Mouse (Mus musculus): ENCODE data around the gene 4430402I18Rik. TPM values are rescaled to one million over a fixed set of nuclear protein-coding genes. Genes with fewer than 3 reads are reported as not detected.

Gene 4430402I18Rik
- polyA plus RNA-seq, 1 experiment from 2014 or later, result 1.4 TPM

DNA sequence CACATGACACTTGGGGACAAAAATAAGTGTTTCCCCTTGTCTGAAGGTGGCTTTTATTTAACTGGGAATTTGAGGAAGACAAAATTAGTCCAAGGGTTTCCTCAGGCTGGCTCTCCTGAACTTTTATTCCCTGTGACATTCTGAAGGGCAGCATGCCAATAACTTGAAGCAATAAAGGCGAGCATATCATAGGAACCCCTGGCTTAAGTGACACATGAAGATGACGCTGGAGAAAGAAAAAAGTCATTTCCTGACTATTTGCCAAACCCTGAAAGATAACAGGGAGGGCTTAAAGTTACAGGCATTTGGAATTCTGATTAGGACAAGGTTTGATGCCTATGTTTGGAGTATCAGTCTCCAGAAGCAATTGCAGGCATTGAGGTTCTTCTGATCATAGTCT lies 20.3 kb downstream of the 4430402I18Rik start:
- no peak for ATAC-seq
- 79% methylated on average over 2 of the region's 2 CpGs for WGBS

DNA sequence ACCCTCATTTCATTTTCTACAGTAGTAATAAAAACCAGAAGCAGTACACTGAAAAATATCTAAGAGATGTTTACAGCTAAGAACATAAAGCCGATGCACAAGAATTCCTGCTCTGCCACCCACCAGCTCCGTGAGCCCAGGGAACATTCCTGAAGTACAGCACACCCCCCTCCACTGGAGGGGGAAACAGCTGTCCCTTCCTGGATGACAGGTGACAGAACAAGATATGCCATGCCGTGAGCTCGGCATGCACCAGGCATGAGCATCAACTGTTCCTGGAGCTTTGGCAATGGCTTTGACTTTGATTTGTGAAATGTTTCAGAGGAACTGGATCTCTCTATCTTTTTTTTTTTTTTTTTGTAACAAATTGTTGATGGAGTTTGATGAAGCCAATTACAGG lies 20.8 kb downstream of the 4430402I18Rik start:
- no peak for ATAC-seq
- Histone ChIP-seq H3K27me3 (ENCODE audit: control insufficient read depth, insufficient read depth, low read depth, low read length) (no peaks in the 10 kb centered on the region), H3K27ac (ENCODE audit: low read length) (no peak overlapping the region), H3K9ac (ENCODE audit: low read depth, low read length) (no peak overlapping the region), H3K9me3 (replicated peaks; ENCODE audit: control insufficient read depth, low read length, poor library complexity, severe bottlenecking) (no peaks in the 10 kb centered on the region), H3K4me2 (ENCODE audit: low read length) (no peak overlapping the region), H3K36me3 (ENCODE audit: control insufficient read depth, insufficient read depth, low read length) (no peaks in the 10 kb centered on the region), H3K4me3 (ENCODE audit: low read depth, low read length) (no peak overlapping the region), H3K4me1 (ENCODE audit: control insufficient read depth, insufficient read depth, low read length) (no peaks in the 10 kb centered on the region)
- 54% methylated on average over 4 of the region's 4 CpGs for WGBS

More for the DNA sequence above, 20.3 kb downstream of the 4430402I18Rik start:
- H3K9ac ChIP-seq (ENCODE audit: low read depth, low read length), result no peak overlapping the region
- no peaks in the 10 kb centered on the region for H3K36me3 ChIP-seq (ENCODE audit: control insufficient read depth, insufficient read depth, low read length)
- H3K4me1 ChIP-seq (ENCODE audit: control insufficient read depth, insufficient read depth, low read length), result no peaks in the 10 kb centered on the region
- H3K4me3 ChIP-seq (ENCODE audit: low read depth, low read length), result no peak overlapping the region
- no peaks in the 10 kb centered on the region for H3K27me3 ChIP-seq (ENCODE audit: control insufficient read depth, insufficient read depth, low read depth, low read length)
- H3K9me3 ChIP-seq (replicated peaks; ENCODE audit: control insufficient read depth, low read length, poor library complexity, severe bottlenecking), result no peaks in the 10 kb centered on the region
- no peak overlapping the region for H3K4me2 ChIP-seq (ENCODE audit: low read length)
- no peak overlapping the region for H3K27ac ChIP-seq (ENCODE audit: low read length)

DNA sequence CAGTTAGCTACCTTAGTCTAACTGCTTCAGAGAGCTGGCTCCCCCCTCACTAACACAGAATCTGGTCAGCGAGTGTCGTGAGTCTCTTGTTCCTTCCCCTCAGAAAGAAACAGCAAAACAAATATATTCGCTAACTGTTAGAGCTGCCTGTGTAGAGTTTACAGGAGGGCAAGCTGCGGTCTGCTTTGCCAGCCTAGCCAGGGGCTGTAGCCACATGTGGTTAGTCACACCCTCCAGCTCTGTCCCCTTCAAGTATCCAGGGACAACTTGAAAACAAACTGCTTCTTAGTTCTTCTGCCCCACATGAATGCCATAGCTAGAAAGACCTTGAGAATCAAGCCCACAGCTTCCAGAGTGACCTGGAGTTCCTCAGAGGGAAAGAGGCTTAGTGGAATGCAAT lies 26.3 kb downstream of the 4430402I18Rik start:
- Histone ChIP-seq H3K27me3 (ENCODE audit: control insufficient read depth, insufficient read depth, low read depth, low read length) (no peaks in the 10 kb centered on the region), H3K9me3 (replicated peaks; ENCODE audit: control insufficient read depth, low read length, poor library complexity, severe bottlenecking) (no peaks in the 10 kb centered on the region), H3K4me3 (ENCODE audit: low read depth, low read length) (no peak overlapping the region), H3K4me2 (ENCODE audit: low read length) (no peak overlapping the region), H3K4me1 (ENCODE audit: control insufficient read depth, insufficient read depth, low read length) (no peaks in the 10 kb centered on the region), H3K27ac (ENCODE audit: low read length) (no peak overlapping the region), H3K9ac (ENCODE audit: low read depth, low read length) (no peak overlapping the region), H3K36me3 (ENCODE audit: control insufficient read depth, insufficient read depth, low read length) (no peaks in the 10 kb centered on the region)
- 78% methylated on average over 4 of the region's 4 CpGs for WGBS
- no peak for ATAC-seq

DNA sequence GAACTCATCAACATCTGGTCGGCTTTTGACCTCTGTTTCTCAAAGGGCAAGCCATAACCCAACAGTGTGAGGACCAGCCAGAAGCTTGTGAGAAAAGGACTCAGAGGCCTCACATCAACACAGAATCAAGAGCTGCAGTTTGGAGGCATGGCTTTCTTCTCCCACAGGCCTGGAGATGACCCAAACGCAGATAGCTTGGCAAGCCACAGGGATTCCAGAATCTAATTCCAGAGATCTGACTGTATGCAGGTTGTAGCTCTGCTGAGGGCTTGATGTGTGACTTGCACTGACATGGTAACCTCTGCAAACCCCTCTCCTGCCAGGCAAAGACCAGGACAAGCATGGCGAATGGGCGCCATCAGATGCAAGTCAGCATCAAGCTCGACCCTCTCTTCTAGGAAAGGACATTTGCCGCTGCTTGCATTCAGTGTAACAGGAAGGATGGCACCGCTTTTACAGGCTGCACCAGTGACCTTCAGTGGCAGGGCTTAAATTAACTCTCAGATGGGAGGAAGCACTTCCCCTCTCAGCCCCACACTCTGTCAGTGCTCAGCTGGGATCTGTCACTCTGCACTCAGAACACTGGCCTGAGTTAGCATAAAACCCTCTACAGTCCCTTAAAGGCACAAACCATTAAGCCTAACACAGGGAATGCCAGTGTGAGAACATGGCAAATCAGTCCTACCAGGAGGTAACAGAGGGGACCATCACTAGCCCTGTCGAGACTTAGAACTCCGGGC lies 27.3 kb downstream of the 4430402I18Rik start:
- 77% methylated on average over 9 of the region's 9 CpGs for WGBS
- Histone ChIP-seq H3K9ac (ENCODE audit: low read depth, low read length) (no peak overlapping the region), H3K9me3 (replicated peaks; ENCODE audit: control insufficient read depth, low read length, poor library complexity, severe bottlenecking) (no peaks in the 10 kb centered on the region), H3K36me3 (ENCODE audit: control insufficient read depth, insufficient read depth, low read length) (no peaks in the 10 kb centered on the region), H3K4me2 (ENCODE audit: low read length) (no peak overlapping the region), H3K27me3 (ENCODE audit: control insufficient read depth, insufficient read depth, low read depth, low read length) (no peaks in the 10 kb centered on the region), H3K4me3 (ENCODE audit: low read depth, low read length) (no peak overlapping the region), H3K4me1 (ENCODE audit: control insufficient read depth, insufficient read depth, low read length) (no peaks in the 10 kb centered on the region), H3K27ac (ENCODE audit: low read length) (no peak overlapping the region)
- ATAC-seq, result no peak

DNA sequence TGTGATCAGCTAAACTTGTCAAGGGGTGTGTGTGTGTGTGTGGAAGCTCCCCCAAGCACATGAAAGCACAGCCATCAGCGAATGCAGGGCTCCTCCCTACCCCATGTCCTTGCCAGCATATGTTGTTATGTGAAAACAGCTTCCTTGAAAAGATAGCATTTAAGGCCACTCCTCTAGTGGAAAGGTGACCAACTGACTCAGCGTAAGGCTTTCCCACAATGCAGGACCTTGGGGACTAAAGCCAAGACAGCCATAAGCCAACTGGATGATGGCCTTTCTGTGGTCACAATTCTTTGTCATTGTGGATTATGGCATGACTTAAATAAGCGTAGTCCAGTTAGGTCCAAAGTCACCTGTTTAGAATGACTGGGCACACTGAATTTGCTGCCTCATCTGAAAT lies 32.7 kb downstream of the 4430402I18Rik start:
- whole genome bisulfite sequencing, result 87% methylated on average over 3 of the region's 3 CpGs
- Histone ChIP-seq H3K4me2 (ENCODE audit: low read length) (no peak overlapping the region), H3K27me3 (ENCODE audit: control insufficient read depth, insufficient read depth, low read depth, low read length) (no peaks in the 10 kb centered on the region), H3K4me3 (ENCODE audit: low read depth, low read length) (no peak overlapping the region), H3K27ac (ENCODE audit: low read length) (no peak overlapping the region), H3K4me1 (ENCODE audit: control insufficient read depth, insufficient read depth, low read length) (no peaks in the 10 kb centered on the region), H3K9ac (ENCODE audit: low read depth, low read length) (no peak overlapping the region), H3K36me3 (ENCODE audit: control insufficient read depth, insufficient read depth, low read length) (no peaks in the 10 kb centered on the region), H3K9me3 (replicated peaks; ENCODE audit: control insufficient read depth, low read length, poor library complexity, severe bottlenecking) (peaks cover 2% of the 10 kb centered on the region; the same call in 1 of the 2 replicates)
- ATAC-seq, result no peak

DNA sequence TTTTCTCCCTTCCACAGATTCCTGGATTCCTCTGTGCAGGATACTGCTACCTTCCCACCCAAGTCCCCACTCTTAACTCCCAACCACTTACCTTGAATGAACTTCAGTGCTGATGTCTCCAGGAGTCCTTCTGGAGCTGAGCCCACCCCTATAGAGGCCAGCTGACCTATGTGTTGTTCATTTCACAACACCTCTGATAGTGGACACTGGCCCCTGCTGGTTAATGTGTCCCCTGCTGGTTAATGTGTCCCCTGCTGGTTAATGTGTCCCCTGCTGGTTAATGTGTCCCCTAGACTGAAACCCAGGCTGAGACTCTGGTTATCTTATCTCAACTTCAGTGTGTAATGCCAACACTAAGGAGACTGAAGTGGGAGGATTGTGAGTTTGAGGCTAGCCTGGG lies 38.6 kb downstream of the 4430402I18Rik start:
- H3K27ac ChIP-seq (ENCODE audit: low read length), result no peak overlapping the region
- H3K27me3 ChIP-seq (ENCODE audit: control insufficient read depth, insufficient read depth, low read depth, low read length), result no peaks in the 10 kb centered on the region
- no peak overlapping the region for H3K9ac ChIP-seq (ENCODE audit: low read depth, low read length)
- peaks cover 2% of the 10 kb centered on the region; the same call in 1 of the 2 replicates for H3K9me3 ChIP-seq (replicated peaks; ENCODE audit: control insufficient read depth, low read length, poor library complexity, severe bottlenecking)
- H3K4me2 ChIP-seq (ENCODE audit: low read length), result no peak overlapping the region
- ATAC-seq, result no peak
- H3K4me1 ChIP-seq (ENCODE audit: control insufficient read depth, insufficient read depth, low read length), result no peaks in the 10 kb centered on the region
- no peak overlapping the region for H3K4me3 ChIP-seq (ENCODE audit: low read depth, low read length)
- H3K36me3 ChIP-seq (ENCODE audit: control insufficient read depth, insufficient read depth, low read length), result no peaks in the 10 kb centered on the region

DNA sequence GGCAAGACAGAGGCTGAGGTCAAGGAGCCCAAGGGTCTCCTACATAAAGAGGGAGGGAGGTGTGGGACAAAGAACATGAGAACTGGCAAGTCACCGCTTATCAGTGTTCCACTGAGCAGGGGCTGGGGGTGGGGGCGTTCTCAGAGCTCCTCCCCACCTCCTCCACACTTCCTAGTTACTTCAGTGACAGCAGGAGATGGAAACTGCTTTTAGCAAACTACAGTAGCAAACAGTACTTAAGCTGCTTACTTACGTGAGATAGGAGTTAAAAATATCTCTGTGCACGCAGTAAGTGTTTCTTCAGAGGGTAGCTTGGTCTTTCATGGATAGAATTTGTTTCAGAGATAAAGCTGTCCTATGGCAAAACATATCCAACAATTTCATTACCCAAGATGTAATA lies 40.2 kb downstream of the 4430402I18Rik start:
- H3K36me3 ChIP-seq (ENCODE audit: control insufficient read depth, insufficient read depth, low read length), result no peaks in the 10 kb centered on the region
- ATAC-seq, result no peak
- no peak overlapping the region for H3K4me2 ChIP-seq (ENCODE audit: low read length)
- H3K4me1 ChIP-seq (ENCODE audit: control insufficient read depth, insufficient read depth, low read length), result no peaks in the 10 kb centered on the region
- no peaks in the 10 kb centered on the region for H3K27me3 ChIP-seq (ENCODE audit: control insufficient read depth, insufficient read depth, low read depth, low read length)
- no peak overlapping the region for H3K4me3 ChIP-seq (ENCODE audit: low read depth, low read length)
- 71% methylated on average over 4 of the region's 4 CpGs for WGBS
- no peak overlapping the region for H3K9ac ChIP-seq (ENCODE audit: low read depth, low read length)
- peaks cover 2% of the 10 kb centered on the region; the same call in 1 of the 2 replicates for H3K9me3 ChIP-seq (replicated peaks; ENCODE audit: control insufficient read depth, low read length, poor library complexity, severe bottlenecking)
- no peak overlapping the region for H3K27ac ChIP-seq (ENCODE audit: low read length)

DNA sequence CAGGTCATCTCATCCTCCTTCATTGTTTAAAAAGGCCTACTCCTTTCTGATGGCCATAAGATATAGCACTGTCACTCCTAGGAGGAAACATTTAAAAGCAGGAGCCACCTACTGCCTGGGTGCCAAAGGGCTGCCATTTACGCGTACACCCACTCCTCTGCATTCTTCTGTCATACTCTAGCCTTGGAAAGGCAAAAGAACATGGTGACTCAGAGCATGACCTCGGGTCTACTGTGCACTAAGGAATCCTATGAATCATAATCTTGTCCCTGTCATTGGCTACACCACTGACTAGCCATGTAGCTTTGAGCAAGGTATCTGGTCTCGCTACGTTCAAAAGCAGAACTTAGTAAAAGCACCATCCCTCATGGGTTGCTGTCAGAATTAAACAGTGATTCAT lies 41.2 kb downstream of the 4430402I18Rik start:
- no peaks in the 10 kb centered on the region for H3K4me1 ChIP-seq (ENCODE audit: control insufficient read depth, insufficient read depth, low read length)
- no peak overlapping the region for H3K9ac ChIP-seq (ENCODE audit: low read depth, low read length)
- no peak overlapping the region for H3K4me2 ChIP-seq (ENCODE audit: low read length)
- 92% methylated on average over 5 of the region's 5 CpGs for WGBS
- H3K9me3 ChIP-seq (replicated peaks; ENCODE audit: control insufficient read depth, low read length, poor library complexity, severe bottlenecking), result no peaks in the 10 kb centered on the region
- H3K36me3 ChIP-seq (ENCODE audit: control insufficient read depth, insufficient read depth, low read length), result no peaks in the 10 kb centered on the region
- no peak overlapping the region for H3K4me3 ChIP-seq (ENCODE audit: low read depth, low read length)
- H3K27ac ChIP-seq (ENCODE audit: low read length), result no peak overlapping the region
- H3K27me3 ChIP-seq (ENCODE audit: control insufficient read depth, insufficient read depth, low read depth, low read length), result no peaks in the 10 kb centered on the region
- no peak for ATAC-seq

DNA sequence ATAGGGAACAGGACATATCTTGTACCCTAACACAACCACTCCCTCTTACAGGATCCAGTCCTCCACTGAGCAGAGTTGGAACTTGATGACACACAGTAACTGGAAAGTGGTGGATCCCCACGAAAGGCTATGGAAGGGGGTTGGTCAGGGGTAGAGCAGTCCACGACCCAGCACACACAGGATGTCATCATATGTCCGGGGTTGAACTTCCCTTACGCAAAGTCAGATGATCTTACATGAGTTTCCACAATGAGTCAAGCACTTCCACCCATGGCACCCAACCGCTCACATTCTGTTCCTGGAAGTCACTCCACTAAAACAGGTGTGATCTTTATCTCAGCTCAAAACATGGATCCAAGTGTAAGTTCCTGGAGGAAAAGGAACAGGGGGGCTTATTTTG lies 49.8 kb downstream of the 4430402I18Rik start:
- H3K9ac ChIP-seq (ENCODE audit: low read depth, low read length), result no peak overlapping the region
- H3K36me3 ChIP-seq (ENCODE audit: control insufficient read depth, insufficient read depth, low read length), result peaks cover 2% of the 10 kb centered on the region; the same call in 1 of the 2 replicates
- no peak overlapping the region for H3K4me3 ChIP-seq (ENCODE audit: low read depth, low read length)
- H3K9me3 ChIP-seq (replicated peaks; ENCODE audit: control insufficient read depth, low read length, poor library complexity, severe bottlenecking), result no peaks in the 10 kb centered on the region
- 90% methylated on average over 5 of the region's 5 CpGs for WGBS
- H3K27me3 ChIP-seq (ENCODE audit: control insufficient read depth, insufficient read depth, low read depth, low read length), result no peaks in the 10 kb centered on the region
- ATAC-seq, result no peak
- H3K27ac ChIP-seq (ENCODE audit: low read length), result no peak overlapping the region
- no peak overlapping the region for H3K4me2 ChIP-seq (ENCODE audit: low read length)
- H3K4me1 ChIP-seq (ENCODE audit: control insufficient read depth, insufficient read depth, low read length), result no peaks in the 10 kb centered on the region

Measured in midbrain, embryonic 16.5 days (tissue).